Mouse (Mus musculus) limb, embryonic 11.5 days (tissue): Measurements from ENCODE around the gene Vegfc. TPM values are rescaled to one million over a fixed set of nuclear protein-coding genes. Genes with fewer than 3 reads are reported as not detected.

Source experiments
- ATAC-seq: fragments of 200-750 bp; cut with Nextera tagmentation; 2 replicates; pipeline ENCODE4 v1.8.0; 2017; ENCODE audit warnings: low read depth; ENCODE audit not compliant: insufficient number of reproducible peaks, low FRiP score, low TSS enrichment
- DNase-seq: peaks from one replicate; pipeline ENCODE4 v3.0.0-alpha.2; 2015; ENCODE audit warnings: low spot score
- H3K27ac ChIP-seq: fragments of 300-500 bp; sonication (generic); replicated peaks from 2 replicates; pipeline ENCODE4 v1.5.1; 2014; ENCODE audit warnings: low read depth, mild to moderate bottlenecking, low read length
- H3K27me3 ChIP-seq: fragments of 300-500 bp; sonication (generic); 2 replicates; pipeline ENCODE4 v1.6.1; 2014; ENCODE audit warnings: mild to moderate bottlenecking, low read length, mixed read lengths; ENCODE audit not compliant: control insufficient read depth, insufficient read depth
- H3K36me3 ChIP-seq: fragments of 300-500 bp; sonication (generic); 2 replicates; pipeline ENCODE4 v1.6.1; 2014; ENCODE audit warnings: mild to moderate bottlenecking, low read length, moderate library complexity, mixed read lengths; ENCODE audit not compliant: control insufficient read depth, insufficient read depth
- H3K4me1 ChIP-seq: fragments of 300-500 bp; sonication (generic); 2 replicates; pipeline ENCODE4 v1.6.1; 2014; ENCODE audit warnings: low read length, mixed read lengths; ENCODE audit not compliant: control insufficient read depth, insufficient read depth
- H3K4me2 ChIP-seq: fragments of 300-500 bp; sonication (generic); 2 replicates; pipeline ENCODE4 v1.6.1; 2014; ENCODE audit warnings: low read depth, mild to moderate bottlenecking, moderate library complexity; ENCODE audit not compliant: severe bottlenecking
- H3K4me3 ChIP-seq: fragments of 300-500 bp; sonication (generic); 2 replicates; pipeline ENCODE4 v1.5.1; 2014; ENCODE audit warnings: low read depth, low read length
- H3K9ac ChIP-seq: fragments of 300-500 bp; sonication (generic); 2 replicates; pipeline ENCODE4 v1.6.1; 2014; ENCODE audit warnings: mild to moderate bottlenecking, low read length
- H3K9me3 ChIP-seq: fragments of 300-500 bp; sonication (generic); 2 replicates; pipeline ENCODE4 v1.6.1; 2016; ENCODE audit warnings: low read length; ENCODE audit not compliant: control insufficient read depth
- WGBS: fragments of 180-500 bp; shearing (Covaris S2); extraction: QIAGEN DNeasy Blood & Tissue Kit; methylation state at CpG from one replicate; pipeline ENCODE4 v1.1.7; 2014; 5-methylcytosine and 5-hydroxymethylcytosine counted together
- polyA plus RNA-seq: library from polyadenylated mRNA; unstranded; fragments of >200 nt; fragmentation: Nextera tagmentation; extraction: Ambion mirVana; gene quantifications from 2 replicates; pipeline ENCODE4 v1.2.1, GENCODE M21; 2014

Vegfc gene
- polyA plus RNA-seq, 1 experiment from 2014 or later: 8.8 TPM

- no peaks in the 10 kb centered on the region for H3K36me3 ChIP-seq
- no peaks in the 10 kb centered on the region for H3K27me3 ChIP-seq
- ATAC-seq (no peak), DNase-seq (no peak)
- no peak overlapping the region for H3K27ac ChIP-seq
- H3K4me3 ChIP-seq: no peak overlapping the region
- no peak overlapping the region for H3K9ac ChIP-seq
- H3K4me1 ChIP-seq: no peaks in the 10 kb centered on the region
- no peaks in the 10 kb centered on the region for H3K9me3 ChIP-seq
- H3K4me2 ChIP-seq: no peak overlapping the region
- WGBS: 58% methylated on average over 1 of the region's 1 CpGs
Measured at GRCm38 (mm10) chr8:54228801-54229204, 151.4 kb downstream of the Vegfc start.

- Histone ChIP-seq H3K27me3 (no peaks in the 10 kb centered on the region), H3K4me1 (no peaks in the 10 kb centered on the region), H3K4me2 (no peak overlapping the region), H3K9ac (no peak overlapping the region), H3K9me3 (no peaks in the 10 kb centered on the region), H3K36me3 (no peaks in the 10 kb centered on the region), H3K27ac (no peak overlapping the region), H3K4me3 (no peak overlapping the region)
- WGBS: 88% methylated on average over 1 of the region's 1 CpGs
- DNase-seq (no peak), ATAC-seq (no peak)
Measured at GRCm38 (mm10) chr8:54230638-54231037, 153.2 kb downstream of the Vegfc start.

GRCm38 (mm10) chr8:54233316-54233715 lies 155.9 kb downstream of the Vegfc start:
- 92% methylated on average over 6 of the region's 6 CpGs for WGBS
- Histone ChIP-seq H3K4me2 (no peak overlapping the region), H3K4me3 (no peak overlapping the region), H3K4me1 (no peaks in the 10 kb centered on the region), H3K27me3 (no peaks in the 10 kb centered on the region), H3K27ac (no peak overlapping the region), H3K36me3 (no peaks in the 10 kb centered on the region), H3K9me3 (no peaks in the 10 kb centered on the region), H3K9ac (no peak overlapping the region)
- ATAC-seq (no peak), DNase-seq (no peak)
